Mouse (Mus musculus) cortical plate, adult 2 months (tissue): ENCODE results near the gene Hist1h2an.

Source experiments
- CTCF ChIP-seq: fragments of 200-500 bp; IDR thresholded peaks from 2 replicates; pipeline ENCODE4 v1.5.1; 2011; ENCODE audit warnings: mild to moderate bottlenecking, control low read depth, low read length; ENCODE audit not compliant: insufficient read depth; ENCODE audit errors: extremely low read depth
- POLR2A ChIP-seq: fragments of 200-500 bp; IDR thresholded peaks from 2 replicates; pipeline ENCODE4 v1.6.1; 2011; ENCODE audit warnings: mild to moderate bottlenecking, low read length, control low read depth; ENCODE audit not compliant: insufficient read depth; ENCODE audit errors: extremely low read depth

- TF ChIP-seq POLR2A (no peak), CTCF (no peak)
Measured at GRCm38 (mm10) chr13:21745006-21745405, 42.0 kb downstream of the Hist1h2an start.
